Mouse (Mus musculus) thymus, adult 2 months (tissue): ENCODE measurements around the gene Slc39a8. TPM values are rescaled to one million over a fixed set of nuclear protein-coding genes. Genes with fewer than 3 reads are reported as not detected.

Experiments used
- DNase-seq: peaks from one replicate; pipeline ENCODE4 v3.0.0; 2021
- H3K27ac ChIP-seq: fragments of 200-500 bp; 2 replicates; pipeline ENCODE4 v1.5.1; 2012; ENCODE audit warnings: low read length, control low read depth; ENCODE audit not compliant: control insufficient read depth, insufficient read depth
- H3K27me3 ChIP-seq: fragments of 200-500 bp; 2 replicates; pipeline ENCODE4 v1.6.1; 2012; ENCODE audit warnings: mild to moderate bottlenecking, low read length, moderate library complexity, mixed read lengths; ENCODE audit not compliant: control insufficient read depth, insufficient read depth
- H3K36me3 ChIP-seq: fragments of 200-500 bp; 2 replicates; pipeline ENCODE4 v1.6.1; 2012; ENCODE audit warnings: mild to moderate bottlenecking, low read length, moderate library complexity; ENCODE audit not compliant: control insufficient read depth, insufficient read depth
- H3K4me1 ChIP-seq: fragments of 200-500 bp; replicated peaks from 2 replicates; pipeline ENCODE4 v1.6.1; 2012; ENCODE audit warnings: low read length; ENCODE audit not compliant: control insufficient read depth, insufficient read depth
- H3K4me3 ChIP-seq: fragments of 200-500 bp; 2 replicates; pipeline ENCODE4 v1.5.1; 2012; ENCODE audit warnings: mild to moderate bottlenecking, low read length, control low read depth, moderate library complexity; ENCODE audit not compliant: control insufficient read depth, insufficient read depth
- CTCF ChIP-seq: fragments of 200-500 bp; IDR thresholded peaks from 2 replicates; pipeline ENCODE4 v1.5.1; 2012; ENCODE audit warnings: mild to moderate bottlenecking, control low read depth, low read length, moderate library complexity, borderline replicate concordance; ENCODE audit not compliant: control insufficient read depth, poor library complexity, insufficient read depth; ENCODE audit errors: extremely low read depth
- POLR2A ChIP-seq: fragments of 200-500 bp; IDR thresholded peaks from 2 replicates; pipeline ENCODE4 v1.6.1; 2012; ENCODE audit warnings: mild to moderate bottlenecking, low read length, control low read depth, moderate library complexity; ENCODE audit not compliant: control insufficient read depth, poor library complexity, insufficient read depth; ENCODE audit errors: extremely low read depth
- WGBS: fragments of 180-500 bp; shearing (Covaris S2); methylation state at CpG from one replicate; pipeline ENCODE4 v1.1.7; 2018; 5-methylcytosine and 5-hydroxymethylcytosine counted together
- polyA plus RNA-seq: library from polyadenylated mRNA; depleted of rRNA; stranded (reverse); fragments of >200 nt; gene quantifications from 2 replicates; pipeline ENCODE4 v1.2.3, GENCODE M21; 2012; rRNA removed

The Slc39a8 gene
- polyA plus RNA-seq, 1 experiment: 5.0 TPM

- H3K27ac ChIP-seq: no peak overlapping the region
- H3K4me3 ChIP-seq: no peak overlapping the region
- 87% methylated on average over 4 of the region's 4 CpGs for WGBS
- no peak for TF ChIP-seq CTCF
- no peak for TF ChIP-seq POLR2A
- DNase-seq: peak; percentile 20
- no peaks in the 10 kb centered on the region for H3K4me1 ChIP-seq
- H3K36me3 ChIP-seq: no peaks in the 10 kb centered on the region
- H3K27me3 ChIP-seq: no peaks in the 10 kb centered on the region
Measured at GRCm38 (mm10) chr3:135928184-135928583, 103.1 kb downstream of the Slc39a8 start.

DNA sequence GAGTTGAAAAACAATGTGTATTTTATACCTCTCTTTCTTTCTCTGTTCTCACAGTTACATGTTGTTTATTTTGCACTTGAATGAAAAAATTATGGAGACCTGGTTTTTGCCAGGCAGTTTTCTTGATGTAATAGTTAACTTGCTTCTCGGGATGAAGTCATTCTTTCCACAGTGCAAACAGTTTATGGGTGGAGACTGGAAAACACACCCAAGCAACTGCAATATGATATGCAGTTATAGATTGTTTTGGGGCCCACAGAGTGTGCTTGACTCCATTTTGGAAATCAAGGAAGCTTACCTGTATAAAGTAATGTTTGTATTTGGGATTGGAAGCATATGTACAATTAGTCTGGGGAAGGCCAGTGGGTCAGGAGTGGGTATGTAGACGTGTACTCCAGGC is 112.4 kb downstream of the Slc39a8 start:
- Histone ChIP-seq H3K4me3 (no peak overlapping the region), H3K27me3 (no peaks in the 10 kb centered on the region), H3K27ac (no peak overlapping the region), H3K36me3 (no peaks in the 10 kb centered on the region), H3K4me1 (no peaks in the 10 kb centered on the region)
- 91% methylated on average over 2 of the region's 2 CpGs for WGBS
- DNase-seq: no peak
- TF ChIP-seq CTCF (no peak), POLR2A (no peak)

Other genes starting within 250 kb of the Slc39a8 start
- 159 and 161 TPM in 2 replicates for gene Nfkb1, start 133.7 kb upstream of the Slc39a8 start, polyA plus RNA-seq